Mouse (Mus musculus): ENCODE results near the gene Mapk8. TPM values are rescaled to one million over a fixed set of nuclear protein-coding genes. Genes with fewer than 3 reads are reported as not detected.

Gene Mapk8
- total and polyA plus RNA-seq, 2 experiments, result 12.1 to 26.9 TPM

DNA sequence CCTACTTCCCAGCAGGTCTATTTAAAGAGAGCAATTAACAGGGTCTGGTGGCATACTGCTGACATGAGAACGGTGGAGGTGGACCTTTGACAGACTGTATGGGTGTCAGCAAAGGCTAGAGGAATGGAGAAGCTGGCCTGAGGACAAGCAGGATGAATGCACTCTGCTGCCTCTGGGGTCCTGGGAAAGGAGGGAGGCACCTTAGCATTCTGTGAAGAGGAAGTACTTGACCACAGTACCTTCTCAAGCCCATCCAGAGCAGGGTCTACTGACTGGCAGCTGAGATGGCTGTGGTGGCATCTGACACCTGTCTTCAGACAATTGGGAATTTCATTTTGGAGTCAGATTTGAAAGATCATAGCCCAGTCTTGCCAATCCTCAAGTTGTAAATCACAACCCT lies 73.7 kb downstream of the Mapk8 start:
- DNase-seq (ENCODE audit: extremely low read depth, low read depth, low spot score), result no peak
- no peaks in the 10 kb centered on the region for H3K36me3 ChIP-seq (ENCODE audit: control insufficient read depth, insufficient read depth, low read length)
- no peak overlapping the region for H3K9ac ChIP-seq (ENCODE audit: low read depth, low read length)
- TF ChIP-seq POLR2A (IDR thresholded peaks at IDR 0.05; ENCODE audit: extremely low read depth, insufficient read depth, low read length), result no peak
- WGBS, result 25% methylated on average over 1 of the region's 1 CpGs
- no peak overlapping the region for H3K4me3 ChIP-seq (ENCODE audit: insufficient read depth, low read depth, low read length)
- H3K27ac ChIP-seq (replicated peaks; ENCODE audit: insufficient read depth, low read depth, low read length), result no peak overlapping the region
- H3K27me3 ChIP-seq (ENCODE audit: control insufficient read depth, insufficient read depth, low read length), result no peaks in the 10 kb centered on the region
- peaks cover 3% of the 10 kb centered on the region for H3K4me1 ChIP-seq (ENCODE audit: control insufficient read depth, insufficient read depth, low read length)
- H3K79me2 ChIP-seq (ENCODE audit: control insufficient read depth, insufficient read depth, low read length), result no peaks in the 10 kb centered on the region

- Histone ChIP-seq H3K4me3 (ENCODE audit: insufficient read depth, low read depth, low read length) (no peak overlapping the region), H3K4me1 (ENCODE audit: control insufficient read depth, insufficient read depth, low read length) (peaks cover 3% of the 10 kb centered on the region), H3K27ac (replicated peaks; ENCODE audit: insufficient read depth, low read depth, low read length) (no peak overlapping the region), H3K9ac (ENCODE audit: low read depth, low read length) (no peak overlapping the region), H3K79me2 (ENCODE audit: control insufficient read depth, insufficient read depth, low read length) (no peaks in the 10 kb centered on the region), H3K36me3 (ENCODE audit: control insufficient read depth, insufficient read depth, low read length) (no peaks in the 10 kb centered on the region), H3K27me3 (ENCODE audit: control insufficient read depth, insufficient read depth, low read length) (no peaks in the 10 kb centered on the region)
- DNase-seq (ENCODE audit: extremely low read depth, low read depth, low spot score), result peak; percentile 35
- no peak for TF ChIP-seq POLR2A (IDR thresholded peaks at IDR 0.05; ENCODE audit: extremely low read depth, insufficient read depth, low read length)
- peak; percentile 83 for TF ChIP-seq CTCF (IDR thresholded peaks at IDR 0.05; ENCODE audit: low read depth, low read length)
- WGBS, result 14% methylated on average over 3 of the region's 3 CpGs
Observed at GRCm38 (mm10) chr14:33371248-33371647, 75.7 kb downstream of the Mapk8 start.

GRCm38 (mm10) chr14:33370056-33370455 lies 76.9 kb downstream of the Mapk8 start:
- TF ChIP-seq POLR2A (IDR thresholded peaks at IDR 0.05; ENCODE audit: extremely low read depth, insufficient read depth, low read length) (no peak), CTCF (IDR thresholded peaks at IDR 0.05; ENCODE audit: low read depth, low read length) (no peak)
- whole genome bisulfite sequencing, result 20% methylated on average over 7 of the region's 7 CpGs
- Histone ChIP-seq H3K79me2 (ENCODE audit: control insufficient read depth, insufficient read depth, low read length) (no peaks in the 10 kb centered on the region), H3K4me1 (ENCODE audit: control insufficient read depth, insufficient read depth, low read length) (peaks cover 3% of the 10 kb centered on the region), H3K36me3 (ENCODE audit: control insufficient read depth, insufficient read depth, low read length) (no peaks in the 10 kb centered on the region), H3K27me3 (ENCODE audit: control insufficient read depth, insufficient read depth, low read length) (no peaks in the 10 kb centered on the region), H3K9ac (ENCODE audit: low read depth, low read length) (no peak overlapping the region), H3K27ac (replicated peaks; ENCODE audit: insufficient read depth, low read depth, low read length) (no peak overlapping the region), H3K4me3 (ENCODE audit: insufficient read depth, low read depth, low read length) (no peak overlapping the region)
- no peak for DNase-seq (ENCODE audit: extremely low read depth, low read depth, low spot score)

DNA sequence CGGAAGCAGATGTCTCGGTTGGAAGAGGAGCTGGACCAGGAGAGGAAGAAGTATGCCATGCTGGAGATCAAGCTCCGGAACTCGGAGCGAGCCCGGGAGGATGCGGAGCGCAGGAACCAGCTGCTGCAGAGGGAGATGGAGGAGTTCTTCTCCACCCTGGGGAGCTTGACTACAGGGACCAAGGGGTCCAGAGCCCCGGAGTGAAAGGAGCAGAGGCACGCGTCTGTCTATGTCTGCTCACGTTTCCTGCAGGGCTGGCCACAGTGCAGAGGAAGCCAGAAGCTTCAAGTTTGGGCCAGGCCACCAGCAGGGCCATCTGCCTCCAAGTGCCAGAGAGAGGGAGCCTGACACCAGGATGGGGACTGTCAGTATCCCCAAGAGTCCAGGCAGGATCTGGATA lies 77.6 kb downstream of the Mapk8 start:
- Histone ChIP-seq H3K36me3 (ENCODE audit: control insufficient read depth, insufficient read depth, low read length) (no peaks in the 10 kb centered on the region), H3K27me3 (ENCODE audit: control insufficient read depth, insufficient read depth, low read length) (no peaks in the 10 kb centered on the region), H3K4me3 (ENCODE audit: insufficient read depth, low read depth, low read length) (no peak overlapping the region), H3K4me1 (ENCODE audit: control insufficient read depth, insufficient read depth, low read length) (peaks cover 3% of the 10 kb centered on the region), H3K27ac (replicated peaks; ENCODE audit: insufficient read depth, low read depth, low read length) (no peak overlapping the region), H3K79me2 (ENCODE audit: control insufficient read depth, insufficient read depth, low read length) (no peaks in the 10 kb centered on the region), H3K9ac (ENCODE audit: low read depth, low read length) (no peak overlapping the region)
- DNase-seq (ENCODE audit: extremely low read depth, low read depth, low spot score), result no peak
- 83% methylated on average over 12 of the region's 12 CpGs for WGBS
- no peak for TF ChIP-seq POLR2A (IDR thresholded peaks at IDR 0.05; ENCODE audit: extremely low read depth, insufficient read depth, low read length)
- TF ChIP-seq CTCF (IDR thresholded peaks at IDR 0.05; ENCODE audit: low read depth, low read length), result no peak

DNA sequence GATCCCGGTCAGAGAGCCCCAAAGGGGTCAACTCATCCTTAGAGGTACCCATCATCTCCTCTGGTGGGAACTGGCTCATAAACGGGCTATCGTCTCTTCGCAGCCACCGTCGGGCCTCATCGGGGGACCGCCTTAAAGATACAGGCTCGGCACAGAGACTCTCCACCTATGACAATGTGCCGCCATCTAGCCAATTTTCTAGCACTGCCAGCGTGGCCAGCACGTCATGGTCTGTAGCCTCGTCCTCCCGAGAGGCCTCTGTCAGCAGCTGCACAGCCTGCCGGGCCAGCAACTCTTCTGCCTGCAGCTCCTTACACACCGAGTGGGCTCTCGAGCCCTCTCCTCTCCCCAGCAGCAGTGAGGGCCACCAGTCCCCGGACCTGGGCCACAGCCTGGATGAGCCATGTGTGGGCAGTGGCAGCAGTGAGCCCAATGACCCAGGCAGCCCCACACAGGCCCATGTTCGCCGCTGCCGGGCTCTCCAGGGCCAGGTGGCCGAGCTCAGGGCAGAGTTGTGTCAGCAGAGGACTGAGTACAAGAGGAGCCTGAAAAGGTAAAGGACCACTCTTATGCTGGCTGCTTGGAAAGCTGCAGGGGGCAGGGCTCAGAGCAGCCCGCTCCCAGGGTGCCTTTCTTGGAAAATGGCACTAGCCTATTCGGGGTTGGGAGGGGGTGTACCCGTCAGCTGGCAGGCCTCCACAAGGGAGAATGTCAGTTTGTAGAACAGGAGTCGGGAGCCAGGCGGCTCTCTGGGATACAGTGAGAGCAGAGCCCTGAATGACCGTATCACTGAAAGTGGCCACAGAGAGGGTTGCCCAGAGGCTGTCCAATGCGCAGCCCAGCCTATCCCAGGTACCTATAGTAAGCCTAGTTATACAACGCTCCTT lies 79.8 kb downstream of the Mapk8 start:
- no peak for DNase-seq (ENCODE audit: extremely low read depth, low read depth, low spot score)
- H3K9ac ChIP-seq (ENCODE audit: low read depth, low read length), result no peak overlapping the region
- 92% methylated on average over 30 of the region's 30 CpGs for WGBS
- no peaks in the 10 kb centered on the region for H3K79me2 ChIP-seq (ENCODE audit: control insufficient read depth, insufficient read depth, low read length)
- TF ChIP-seq CTCF (IDR thresholded peaks at IDR 0.05; ENCODE audit: low read depth, low read length), result no peak
- TF ChIP-seq POLR2A (IDR thresholded peaks at IDR 0.05; ENCODE audit: extremely low read depth, insufficient read depth, low read length), result no peak
- H3K27me3 ChIP-seq (ENCODE audit: control insufficient read depth, insufficient read depth, low read length), result no peaks in the 10 kb centered on the region
- H3K4me3 ChIP-seq (ENCODE audit: insufficient read depth, low read depth, low read length), result no peak overlapping the region
- no peaks in the 10 kb centered on the region for H3K36me3 ChIP-seq (ENCODE audit: control insufficient read depth, insufficient read depth, low read length)
- peaks cover 2% of the 10 kb centered on the region for H3K4me1 ChIP-seq (ENCODE audit: control insufficient read depth, insufficient read depth, low read length)
- no peak overlapping the region for H3K27ac ChIP-seq (replicated peaks; ENCODE audit: insufficient read depth, low read depth, low read length)

DNA sequence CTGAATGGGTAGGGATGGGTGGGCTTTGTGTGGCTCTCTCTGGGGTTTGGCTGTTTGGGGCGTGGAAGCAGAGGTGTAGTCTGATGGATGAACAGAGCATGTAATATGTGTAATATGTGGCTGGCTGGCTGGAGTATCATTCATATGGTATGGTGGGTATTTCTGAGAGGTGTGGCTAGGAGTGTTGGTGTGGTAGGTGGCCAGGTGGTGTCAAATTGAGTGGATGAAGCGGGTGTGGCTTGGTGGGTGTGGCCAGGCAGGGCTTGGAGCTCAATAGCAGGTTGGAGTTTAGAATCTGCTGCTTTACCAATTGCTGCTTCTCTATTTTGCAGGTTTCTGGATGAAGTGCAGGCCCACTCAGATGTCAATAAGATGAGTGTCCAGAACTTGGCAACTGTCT lies 82.9 kb downstream of the Mapk8 start:
- Histone ChIP-seq H3K79me2 (ENCODE audit: control insufficient read depth, insufficient read depth, low read length) (no peaks in the 10 kb centered on the region), H3K27ac (replicated peaks; ENCODE audit: insufficient read depth, low read depth, low read length) (no peak overlapping the region), H3K4me1 (ENCODE audit: control insufficient read depth, insufficient read depth, low read length) (peaks cover 2% of the 10 kb centered on the region), H3K27me3 (ENCODE audit: control insufficient read depth, insufficient read depth, low read length) (no peaks in the 10 kb centered on the region), H3K9ac (ENCODE audit: low read depth, low read length) (no peak overlapping the region), H3K4me3 (ENCODE audit: insufficient read depth, low read depth, low read length) (no peak overlapping the region), H3K36me3 (ENCODE audit: control insufficient read depth, insufficient read depth, low read length) (no peaks in the 10 kb centered on the region)
- 89% methylated on average over 2 of the region's 2 CpGs for WGBS
- DNase-seq (ENCODE audit: extremely low read depth, low read depth, low spot score), result no peak
- TF ChIP-seq CTCF (IDR thresholded peaks at IDR 0.05; ENCODE audit: low read depth, low read length) (no peak), POLR2A (IDR thresholded peaks at IDR 0.05; ENCODE audit: extremely low read depth, insufficient read depth, low read length) (no peak)
